Mouse (Mus musculus): ENCODE measurements at regions not wholly inside any gene's neighbourhood (a gene's known extent, or its start where the extent isn't known, plus 50 kb on each side); places are given as distances from the start of the nearest gene placed in this dataset.

DNA sequence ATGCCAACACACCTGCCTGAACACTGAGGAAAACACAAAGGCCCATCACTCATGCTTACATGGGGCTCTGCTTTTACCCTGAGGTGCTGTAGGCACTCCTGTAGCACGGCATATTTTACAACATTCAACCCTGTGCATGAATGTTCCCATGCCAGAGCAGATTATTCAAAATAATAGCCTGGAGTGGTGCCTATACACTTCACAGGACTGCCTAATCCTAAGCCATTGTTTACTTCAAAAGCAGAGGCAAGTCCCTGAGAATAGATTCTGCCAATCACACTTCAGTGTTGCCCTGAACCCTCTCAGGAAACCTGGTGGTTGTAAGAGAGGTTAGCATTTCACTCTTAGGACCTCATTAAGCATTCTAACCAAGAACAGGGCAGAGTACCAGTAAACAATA, 828.1 kb downstream of the Ttll7 start:
- TF ChIP-seq POLR2A (IDR thresholded peaks at IDR 0.05; ENCODE audit: insufficient read length, low read depth) (no peak), TCF12 (IDR thresholded peaks at IDR 0.05; ENCODE audit: insufficient read depth, poor library complexity, severe bottlenecking) (no peak), MAX (IDR thresholded peaks at IDR 0.05; ENCODE audit: low read depth) (no peak), SRF (IDR thresholded peaks at IDR 0.05; ENCODE audit: control insufficient read depth, insufficient read length, low read depth) (no peak), POLR2AphosphoS2 (IDR thresholded peaks at IDR 0.05; ENCODE audit: insufficient read length, low read depth) (no peak), USF1 (IDR thresholded peaks at IDR 0.05; ENCODE audit: low read depth) (no peak), MYOG (IDR thresholded peaks at IDR 0.05; ENCODE audit: control insufficient read depth in 1 of 3, insufficient read depth in 1 of 3, insufficient read length in 2 of 3, low read depth in 2 of 3) (no peak), CEBPB (IDR thresholded peaks at IDR 0.05; ENCODE audit: insufficient read depth, poor library complexity, severe bottlenecking) (no peak)
